In genomic region chr1:163994173-163994720, GRCm38 (mm10) we compare ENCODE assay signal across 8 mouse cellular contexts. TPM values are rescaled to one million over a fixed set of nuclear protein-coding genes. Genes with fewer than 3 reads are reported as not detected.
DNase-seq lines count a peak whose midpoint lies in the region; ATAC-seq and TF ChIP-seq lines count a peak whose summit lies in the region.

No protein-coding gene starts in this region.

- peak overlapping the region; percentile 84 for H3K9ac ChIP-seq in lung, embryonic 14.5 days
- peak overlapping the region; percentile 77 for H3K9ac ChIP-seq in limb, embryonic 11.5 days (ENCODE audit: low read length)

- H3K27ac ChIP-seq in lung, embryonic 14.5 days (ENCODE audit: low read depth), result peak overlapping the region; percentile 85; the same call in 1 of the 2 replicates
- no peak overlapping the region for H3K27ac ChIP-seq in embryonic fibroblast, embryonic 13.5 days (ENCODE audit: insufficient read depth, low read length)
- no peak overlapping the region for H3K27ac ChIP-seq in limb, embryonic 11.5 days (replicated peaks; ENCODE audit: low read depth, low read length)

- no peak for TF ChIP-seq POLR2A in embryonic fibroblast, embryonic 13.5 days (IDR thresholded peaks at IDR 0.05; ENCODE audit: low read depth, low read length)

- no peaks in the 10 kb centered on the region for H3K4me1 ChIP-seq in lung, embryonic 14.5 days (ENCODE audit: insufficient read depth)
- no peaks in the 10 kb centered on the region for H3K4me1 ChIP-seq in embryonic fibroblast, embryonic 13.5 days (ENCODE audit: control insufficient read depth, insufficient read depth, low read length)
- 0 out of 2 replicates have a peak, but pooled peaks cover 3% of the 10 kb centered on the region for H3K4me1 ChIP-seq in limb, embryonic 11.5 days (ENCODE audit: control insufficient read depth, insufficient read depth, low read length)

- no peaks in the 10 kb centered on the region for H3K9me3 ChIP-seq in lung, embryonic 14.5 days (ENCODE audit: low read depth, low read length)
- no peaks in the 10 kb centered on the region for H3K9me3 ChIP-seq in limb, embryonic 11.5 days (ENCODE audit: control insufficient read depth, low read length)

- no peak for TF ChIP-seq CTCF in lung, embryonic 14.5 days (IDR thresholded peaks at IDR 0.05; ENCODE audit: low read depth)
- no peak for TF ChIP-seq CTCF in embryonic fibroblast, embryonic 13.5 days (IDR thresholded peaks at IDR 0.05; ENCODE audit: borderline replicate concordance, insufficient read depth, low read length)

- no peaks in the 10 kb centered on the region; the same call in 1 of the 2 replicates for H3K36me3 ChIP-seq in lung, embryonic 14.5 days (ENCODE audit: insufficient read depth)
- H3K36me3 ChIP-seq in limb, embryonic 11.5 days (ENCODE audit: control insufficient read depth, insufficient read depth, low read length), result no peaks in the 10 kb centered on the region

- H3K4me2 ChIP-seq in lung, embryonic 14.5 days, result peak overlapping the region; percentile 79
- peak overlapping the region; percentile 41 for H3K4me2 ChIP-seq in limb, embryonic 11.5 days (ENCODE audit: low read depth, severe bottlenecking)

- no peaks in the 10 kb centered on the region for H3K27me3 ChIP-seq in lung, embryonic 14.5 days (ENCODE audit: insufficient read depth, low read length)
- no peaks in the 10 kb centered on the region for H3K27me3 ChIP-seq in limb, embryonic 11.5 days (ENCODE audit: control insufficient read depth, insufficient read depth, low read length)

- 1% methylated on average over 38 of the region's 38 CpGs for WGBS in lung, embryonic 14.5 days
- WGBS in limb, embryonic 11.5 days, result 1% methylated on average over 38 of the region's 38 CpGs

- ATAC-seq in lung, embryonic 14.5 days (ENCODE audit: insufficient read depth), result no peak
- peak; percentile 7; the same call in 1 of the 2 replicates for ATAC-seq in limb, embryonic 11.5 days (ENCODE audit: insufficient number of reproducible peaks, low FRiP score, low TSS enrichment, low read depth)
- ATAC-seq in neutrophil, adult 5-6 weeks (ENCODE audit: extremely low read depth, insufficient number of reproducible peaks, low FRiP score, poor library complexity, severe bottlenecking), result peak; percentile 13; the same call in 1 of the 2 replicates

- no peak for DNase-seq in lung, embryonic 14.5 days
- no peak for DNase-seq in lung, postnatal 25 days (ENCODE audit: low spot score)
- DNase-seq in limb, embryonic 11.5 days (ENCODE audit: low spot score), result no peak
- DNase-seq in urinary bladder, postnatal 25 days (ENCODE audit: low spot score), result no peak
- DNase-seq in retina, postnatal 1 day, result no peak
- no peak for DNase-seq in kidney, adult 18-20 months

- H3K4me3 ChIP-seq in lung, embryonic 14.5 days (ENCODE audit: low read depth, low read length), result peak overlapping the region; percentile 68
- peak overlapping the region; percentile 79 for H3K4me3 ChIP-seq in embryonic fibroblast, embryonic 13.5 days (ENCODE audit: insufficient read depth, low read length)
- H3K4me3 ChIP-seq in limb, embryonic 11.5 days (ENCODE audit: low read depth, low read length), result peak overlapping the region; percentile 77

RNA-seq across cellular contexts. Expression of gene BC055324, which starts 0.3 kb away (rescaled TPM):
- polyA plus RNA-seq in lung, embryonic 14.5 days (2014; fragmentation: Nextera tagmentation; extraction: Ambion mirVana), result 32.7 and 34.1 TPM in 2 replicates
- polyA plus RNA-seq in embryonic fibroblast, embryonic 13.5 days (2011; ENCODE audit: insufficient read length, low read depth, missing spikeins), result 9.8 and 12.6 TPM in 2 replicates
- polyA plus RNA-seq in limb, embryonic 11.5 days (2014; fragmentation: Nextera tagmentation; extraction: Ambion mirVana), result 45.2 and 47.9 TPM in 2 replicates
- total RNA-seq in neutrophil, adult 5-6 weeks (2017), result 5.0 and 7.7 TPM in 2 replicates

RNA-seq across cellular contexts. Expression of gene Mettl18, which starts 0.4 kb away (rescaled TPM):
- 9.0 and 10.2 TPM in 2 replicates for polyA plus RNA-seq in lung, embryonic 14.5 days (2014; fragmentation: Nextera tagmentation; extraction: Ambion mirVana)
- 2.8 and 4.1 TPM in 2 replicates for polyA plus RNA-seq in embryonic fibroblast, embryonic 13.5 days (2011; ENCODE audit: insufficient read length, low read depth, missing spikeins)
- polyA plus RNA-seq in limb, embryonic 11.5 days (2014; fragmentation: Nextera tagmentation; extraction: Ambion mirVana), result 11.9 and 13.2 TPM in 2 replicates
- 14.5 and 14.7 TPM in 2 replicates for total RNA-seq in neutrophil, adult 5-6 weeks (2017)

RNA-seq across cellular contexts. Expression of gene Sele, which starts 53.8 kb away (rescaled TPM):
- polyA plus RNA-seq in lung, embryonic 14.5 days (2014; fragmentation: Nextera tagmentation; extraction: Ambion mirVana), result not detected in 2 replicates
- 0.18 and 0.33 TPM in 2 replicates for polyA plus RNA-seq in embryonic fibroblast, embryonic 13.5 days (2011; ENCODE audit: insufficient read length, low read depth, missing spikeins)
- 0.06 TPM in 1 of 2 replicates, not detected in the other for polyA plus RNA-seq in limb, embryonic 11.5 days (2014; fragmentation: Nextera tagmentation; extraction: Ambion mirVana)
- 0.37 and 0.70 TPM in 2 replicates for total RNA-seq in neutrophil, adult 5-6 weeks (2017)
